Mouse (Mus musculus): ENCODE data around the gene Zfp622.

DNA sequence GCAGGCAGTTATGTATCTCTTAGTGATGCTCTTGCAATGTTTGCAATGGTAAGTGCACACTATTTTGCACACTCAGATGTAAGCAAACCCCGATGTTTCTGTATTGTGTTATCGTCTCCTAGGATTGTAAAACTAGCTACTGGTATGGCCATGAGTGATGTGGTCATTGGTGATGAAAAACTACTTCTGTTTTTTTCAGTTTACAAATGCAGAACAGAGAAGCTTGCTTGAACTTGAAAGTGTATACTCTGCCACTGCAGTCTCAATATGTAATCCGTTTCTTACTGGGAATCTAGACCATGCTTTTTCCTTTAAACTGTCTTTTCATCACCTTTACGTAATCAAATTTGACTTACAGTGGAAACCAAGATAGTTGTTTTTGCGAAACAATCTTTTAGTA, 11.4 kb upstream of the Zfp622 start:
- TF ChIP-seq CTCF (IDR thresholded peaks at IDR 0.05; ENCODE audit: borderline replicate concordance, insufficient read depth, low read depth, low read length) = no peak
- no peak for TF ChIP-seq POLR2A (IDR thresholded peaks at IDR 0.05; ENCODE audit: borderline replicate concordance, insufficient read depth, low read length)
